Mouse (Mus musculus) stomach, postnatal 0 days (tissue): ENCODE measurements around the gene Fbxl17.

Experiments used
- CTCF ChIP-seq: IDR thresholded peaks from 2 replicates; pipeline ENCODE4 v1.5.1; 2016; ENCODE audit warnings: antibody characterized with exemption, low read depth, mild to moderate bottlenecking, moderate library complexity
- EP300 ChIP-seq: optimal IDR thresholded peaks from 2 replicates; pipeline ENCODE3; 2016; ENCODE audit warnings: antibody characterized with exemption

DNA sequence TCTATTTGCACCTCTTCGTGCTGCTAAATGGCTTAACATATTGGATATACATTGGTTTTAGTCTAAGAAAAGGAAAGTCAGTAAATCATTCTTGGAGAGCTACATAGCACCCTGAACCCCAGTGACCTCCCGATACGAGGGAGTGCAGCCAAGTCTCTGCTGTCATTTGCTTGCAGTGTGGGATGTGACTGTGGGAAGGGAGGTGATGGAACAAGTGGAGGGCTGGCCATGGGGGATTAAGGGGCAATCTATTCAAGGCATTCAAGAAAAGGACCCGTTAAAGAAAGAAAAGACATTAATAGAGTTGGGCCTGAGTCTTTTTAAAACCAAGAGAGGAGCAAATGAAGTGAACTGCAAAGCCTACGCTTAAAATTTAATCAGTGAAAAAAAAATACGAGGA, 388.8 kb downstream of the Fbxl17 start:
- TF ChIP-seq CTCF = no peak
- TF ChIP-seq EP300 = no peak
